Mouse (Mus musculus): ENCODE data around the gene Olfr653. TPM values are rescaled to one million over a fixed set of nuclear protein-coding genes. Genes with fewer than 3 reads are reported as not detected.

Olfr653 gene
- polyA plus RNA-seq (2012; ENCODE audit: insufficient read depth, insufficient read length, missing spikeins), result not detected in 2 replicates

- H3K4me1 ChIP-seq (ENCODE audit: control insufficient read depth, insufficient read depth, low read length), result no peaks in the 10 kb centered on the region
- H3K27ac ChIP-seq (ENCODE audit: insufficient read depth, low read depth, low read length), result no peak within 1 kb of the TSS
- no peak within 1 kb of the TSS for H3K4me3 ChIP-seq (ENCODE audit: insufficient read depth, low read length)
- TF ChIP-seq POLR2A (IDR thresholded peaks at IDR 0.05; ENCODE audit: borderline replicate concordance, low read depth, low read length) (no peak), CTCF (IDR thresholded peaks at IDR 0.05; ENCODE audit: low read depth, low read length) (no peak)
Measured at GRCm38 (mm10) chr7:104577014-104577413, at the start of gene Olfr653. Gene Olfr653, plus strand, starts transcription at chr7:104577314.

GRCm38 (mm10) chr7:104549833-104550232 is 27.3 kb upstream of the Olfr653 start, which contains the start of gene Olfr651:
Gene Olfr651, plus strand, starts transcription at chr7:104550133.
- TF ChIP-seq POLR2A (IDR thresholded peaks at IDR 0.05; ENCODE audit: borderline replicate concordance, low read depth, low read length) (no peak), CTCF (IDR thresholded peaks at IDR 0.05; ENCODE audit: low read depth, low read length) (no peak)
- no peaks in the 10 kb centered on the region for H3K4me1 ChIP-seq (ENCODE audit: control insufficient read depth, insufficient read depth, low read length)

GRCm38 (mm10) chr7:104552700-104553099 is 24.4 kb upstream of the Olfr653 start:
- no peak for TF ChIP-seq POLR2A (IDR thresholded peaks at IDR 0.05; ENCODE audit: borderline replicate concordance, low read depth, low read length)
- TF ChIP-seq CTCF (IDR thresholded peaks at IDR 0.05; ENCODE audit: low read depth, low read length), result no peak
- H3K4me3 ChIP-seq (ENCODE audit: insufficient read depth, low read length), result no peak overlapping the region
- H3K27ac ChIP-seq (ENCODE audit: insufficient read depth, low read depth, low read length), result no peak overlapping the region
- H3K4me1 ChIP-seq (ENCODE audit: control insufficient read depth, insufficient read depth, low read length), result no peaks in the 10 kb centered on the region

More at GRCm38 (mm10) chr7:104549833-104550232, 27.3 kb upstream of the Olfr653 start, which contains the start of gene Olfr651:
- H3K27ac ChIP-seq (ENCODE audit: insufficient read depth, low read depth, low read length), result no peak within 1 kb of the TSS
- no peak within 1 kb of the TSS for H3K4me3 ChIP-seq (ENCODE audit: insufficient read depth, low read length)

GRCm38 (mm10) chr7:104560601-104561000 is 16.5 kb upstream of the Olfr653 start, which contains the start of gene Olfr652:
Gene Olfr652, plus strand, starts transcription at chr7:104560901.
- no peak within 1 kb of the TSS for H3K27ac ChIP-seq (ENCODE audit: insufficient read depth, low read depth, low read length)
- no peaks in the 10 kb centered on the region for H3K4me1 ChIP-seq (ENCODE audit: control insufficient read depth, insufficient read depth, low read length)
- TF ChIP-seq CTCF (IDR thresholded peaks at IDR 0.05; ENCODE audit: low read depth, low read length), result no peak
- TF ChIP-seq POLR2A (IDR thresholded peaks at IDR 0.05; ENCODE audit: borderline replicate concordance, low read depth, low read length), result no peak
- H3K4me3 ChIP-seq (ENCODE audit: insufficient read depth, low read length), result no peak within 1 kb of the TSS

GRCm38 (mm10) chr7:104580846-104581245 is 3.7 kb downstream of the Olfr653 start:
- no peaks in the 10 kb centered on the region for H3K4me1 ChIP-seq (ENCODE audit: control insufficient read depth, insufficient read depth, low read length)
- H3K27ac ChIP-seq (ENCODE audit: insufficient read depth, low read depth, low read length), result no peak overlapping the region
- TF ChIP-seq CTCF (IDR thresholded peaks at IDR 0.05; ENCODE audit: low read depth, low read length) (no peak), POLR2A (IDR thresholded peaks at IDR 0.05; ENCODE audit: borderline replicate concordance, low read depth, low read length) (no peak)
- no peak overlapping the region for H3K4me3 ChIP-seq (ENCODE audit: insufficient read depth, low read length)

GRCm38 (mm10) chr7:104581429-104581828 is 4.3 kb downstream of the Olfr653 start:
- no peaks in the 10 kb centered on the region for H3K4me1 ChIP-seq (ENCODE audit: control insufficient read depth, insufficient read depth, low read length)
- TF ChIP-seq POLR2A (IDR thresholded peaks at IDR 0.05; ENCODE audit: borderline replicate concordance, low read depth, low read length) (no peak), CTCF (IDR thresholded peaks at IDR 0.05; ENCODE audit: low read depth, low read length) (no peak)
- no peak overlapping the region for H3K27ac ChIP-seq (ENCODE audit: insufficient read depth, low read depth, low read length)
- H3K4me3 ChIP-seq (ENCODE audit: insufficient read depth, low read length), result no peak overlapping the region

GRCm38 (mm10) chr7:104586725-104587124 is 9.6 kb downstream of the Olfr653 start, which contains the start of gene Olfr654:
Gene Olfr654, plus strand, starts transcription at chr7:104587025.
- TF ChIP-seq POLR2A (IDR thresholded peaks at IDR 0.05; ENCODE audit: borderline replicate concordance, low read depth, low read length) (no peak), CTCF (IDR thresholded peaks at IDR 0.05; ENCODE audit: low read depth, low read length) (no peak)
- Histone ChIP-seq H3K4me3 (ENCODE audit: insufficient read depth, low read length) (no peak within 1 kb of the TSS), H3K27ac (ENCODE audit: insufficient read depth, low read depth, low read length) (no peak within 1 kb of the TSS), H3K4me1 (ENCODE audit: control insufficient read depth, insufficient read depth, low read length) (no peaks in the 10 kb centered on the region)

- TF ChIP-seq POLR2A (IDR thresholded peaks at IDR 0.05; ENCODE audit: borderline replicate concordance, low read depth, low read length) (no peak), CTCF (IDR thresholded peaks at IDR 0.05; ENCODE audit: low read depth, low read length) (no peak)
- Histone ChIP-seq H3K4me1 (ENCODE audit: control insufficient read depth, insufficient read depth, low read length) (no peaks in the 10 kb centered on the region), H3K27ac (ENCODE audit: insufficient read depth, low read depth, low read length) (no peak overlapping the region), H3K4me3 (ENCODE audit: insufficient read depth, low read length) (no peak overlapping the region)
Measured at GRCm38 (mm10) chr7:104588274-104588673, 11.2 kb downstream of the Olfr653 start.

- TF ChIP-seq POLR2A (IDR thresholded peaks at IDR 0.05; ENCODE audit: borderline replicate concordance, low read depth, low read length) (no peak), CTCF (IDR thresholded peaks at IDR 0.05; ENCODE audit: low read depth, low read length) (no peak)
- Histone ChIP-seq H3K4me3 (ENCODE audit: insufficient read depth, low read length) (no peak within 1 kb of the TSS), H3K27ac (ENCODE audit: insufficient read depth, low read depth, low read length) (no peak within 1 kb of the TSS), H3K4me1 (ENCODE audit: control insufficient read depth, insufficient read depth, low read length) (no peaks in the 10 kb centered on the region)
Measured at GRCm38 (mm10) chr7:104601679-104602078, 24.6 kb downstream of the Olfr653 start, which contains the start of gene Olfr655. Gene Olfr655, minus strand, starts transcription at chr7:104601779.

- no peak overlapping the region for H3K27ac ChIP-seq (ENCODE audit: insufficient read depth, low read depth, low read length)
- no peak overlapping the region for H3K4me3 ChIP-seq (ENCODE audit: insufficient read depth, low read length)
- no peak for TF ChIP-seq POLR2A (IDR thresholded peaks at IDR 0.05; ENCODE audit: borderline replicate concordance, low read depth, low read length)
- peak; percentile 60 for TF ChIP-seq CTCF (IDR thresholded peaks at IDR 0.05; ENCODE audit: low read depth, low read length)
- H3K4me1 ChIP-seq (ENCODE audit: control insufficient read depth, insufficient read depth, low read length), result no peaks in the 10 kb centered on the region
Measured at GRCm38 (mm10) chr7:104603173-104603572, 26.1 kb downstream of the Olfr653 start.
